Mouse (Mus musculus) forelimb bud, embryonic 11.5 days (tissue): ENCODE results near the gene Cul1.
"Not testable (repeated sequence)": the region's sequence is repeated elsewhere in the genome, so short reads cannot be mapped to it uniquely, and the experiment has no call there.

Source experiments
- DNase-seq: peaks from one replicate; pipeline ENCODE4 v3.0.0-alpha.2; 2012; ENCODE audit warnings: low read depth, low spot score

Gene Cul1

DNA sequence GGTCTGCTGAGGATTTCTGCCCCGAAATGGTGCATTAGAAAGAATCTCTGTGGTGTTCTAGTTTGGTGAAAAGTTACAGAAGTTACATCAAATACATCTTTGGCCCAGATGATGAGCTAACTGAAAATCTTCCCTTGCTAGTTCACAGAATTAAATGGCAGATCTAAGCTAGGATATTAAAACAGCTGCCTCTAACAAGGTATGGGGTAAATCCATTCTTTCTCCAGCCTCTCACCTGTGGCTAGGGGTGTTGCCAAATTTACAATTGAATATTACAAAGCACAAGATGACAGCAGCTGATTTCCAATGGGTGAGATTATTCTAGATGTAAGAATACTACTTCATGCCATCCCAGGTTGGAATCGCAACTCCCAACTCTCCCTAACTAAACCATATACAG lies at the start of gene Cul1:
Gene Cul1 (plus strand): TSS at position 301 of the 400 bp plus-strand sequence.
- DNase-seq: no peak

DNA sequence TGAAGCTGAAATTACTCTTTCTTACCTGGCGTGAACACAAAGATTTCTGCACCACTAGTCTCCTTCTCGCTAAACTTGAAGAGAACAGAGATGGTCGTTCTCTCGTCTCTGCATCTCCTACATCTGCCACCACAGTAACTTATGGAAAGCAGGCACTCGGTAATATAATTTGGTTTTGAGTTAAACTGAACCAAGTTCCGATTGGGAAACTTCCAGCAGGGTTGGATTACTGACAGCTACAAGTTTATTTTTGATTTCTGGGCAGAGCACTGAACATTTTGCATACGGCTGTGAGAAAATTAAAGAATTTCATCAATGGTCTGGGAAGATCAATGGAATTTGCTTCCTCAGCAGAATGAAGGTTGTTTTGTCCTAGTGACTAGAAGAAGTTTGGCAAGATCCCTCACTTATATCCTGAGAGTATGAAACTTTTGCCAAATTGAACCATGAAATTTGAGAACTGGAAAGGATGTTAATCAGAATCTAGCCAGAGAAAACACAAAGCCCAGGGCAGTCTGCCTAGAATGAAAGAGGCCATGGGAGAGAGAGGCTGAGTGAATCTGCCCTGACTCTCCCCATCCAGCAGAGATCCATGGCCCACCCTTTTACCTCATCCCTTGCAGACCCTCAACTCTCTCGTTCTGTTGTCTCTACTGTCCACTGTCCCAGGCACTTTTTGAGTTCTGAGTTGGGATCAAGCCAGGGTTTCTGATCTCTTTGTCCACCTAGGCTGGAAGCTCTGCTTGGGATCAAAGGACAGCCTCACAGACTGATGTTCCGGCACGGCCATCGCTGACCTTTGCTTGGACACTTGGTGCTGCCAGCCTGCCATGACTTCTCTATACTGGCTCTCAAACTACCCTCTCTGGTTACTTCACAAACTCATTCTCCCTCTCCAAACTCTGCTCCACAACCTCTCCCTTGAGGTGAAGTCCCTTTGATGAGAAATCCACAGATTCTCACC lies 48.5 kb upstream of the Cul1 start:
- DNase-seq: no peak

DNA sequence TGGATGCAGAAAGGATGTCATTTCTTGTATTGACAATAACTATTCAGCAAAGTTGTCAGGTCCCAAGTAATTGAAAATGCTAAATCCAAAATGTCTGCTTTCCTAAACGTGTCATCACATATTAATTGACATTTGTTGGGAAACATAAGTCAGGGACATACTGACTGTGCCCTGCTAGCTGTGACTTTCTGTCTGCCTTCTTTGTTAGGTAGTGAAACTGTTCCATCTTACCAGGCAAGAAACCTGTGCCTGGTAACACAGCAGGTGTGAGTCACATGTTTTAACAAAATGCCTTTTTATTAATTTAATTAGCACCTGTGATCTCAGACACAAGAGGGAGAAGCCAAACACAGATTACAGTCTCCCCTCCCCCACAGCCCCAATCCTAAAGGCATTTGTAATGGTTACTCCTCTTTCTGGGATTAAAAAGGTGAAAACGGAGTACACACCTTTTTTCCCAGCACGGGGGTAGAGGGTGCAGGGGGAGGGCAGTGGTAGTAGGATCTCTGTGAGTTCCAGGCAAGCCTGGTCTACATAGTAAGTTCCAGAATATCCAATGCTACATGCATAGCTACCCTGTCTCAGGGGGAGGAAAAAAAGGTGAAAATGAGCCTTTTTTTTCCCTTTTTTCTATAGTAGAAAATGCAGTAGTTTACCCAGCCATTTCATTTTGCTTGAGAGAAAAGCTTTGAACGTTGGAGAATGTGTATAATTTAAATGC lies 40.2 kb upstream of the Cul1 start:
- no peak for DNase-seq

DNA sequence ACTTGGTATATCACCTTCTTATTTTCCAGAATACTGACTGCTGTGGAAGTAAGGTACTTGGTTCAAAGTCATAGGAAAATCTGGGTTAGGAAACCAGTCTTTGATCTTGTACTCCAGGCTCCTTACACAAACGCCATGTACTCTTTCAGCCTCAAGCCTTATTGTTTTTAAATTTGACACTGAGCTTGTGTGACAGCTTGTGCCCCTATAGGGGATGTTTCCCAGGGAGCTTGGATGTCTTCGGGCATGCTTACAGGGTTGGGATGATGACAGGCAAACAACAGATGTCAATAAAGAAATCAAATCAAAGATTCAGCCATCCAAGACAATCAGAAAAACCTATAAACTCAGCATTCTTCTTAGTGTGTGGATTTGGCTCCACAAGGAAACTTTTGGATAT lies 39.5 kb upstream of the Cul1 start:
- no peak for DNase-seq

DNA sequence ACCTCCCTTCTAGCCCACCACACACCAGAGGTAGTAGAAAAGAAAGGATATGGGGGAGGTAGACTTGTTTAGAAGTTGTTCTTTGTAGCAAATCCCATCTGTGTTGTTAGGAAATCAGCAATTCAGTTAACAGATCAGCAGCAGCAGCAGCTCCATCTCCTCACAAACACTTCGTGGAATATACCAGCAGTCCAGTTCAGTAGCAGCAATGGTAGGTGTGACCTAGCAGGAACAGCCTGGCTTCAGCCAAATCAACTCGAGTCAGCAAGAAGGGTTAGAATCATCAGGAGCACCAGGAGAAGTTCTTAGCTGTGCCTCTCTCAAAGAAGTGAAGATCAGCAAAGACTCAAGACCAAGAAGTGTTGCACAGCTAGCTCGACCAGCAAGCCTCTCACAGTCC lies 34.5 kb upstream of the Cul1 start:
- DNase-seq: no peak

- DNase-seq: no peak
These were observed 33.0 kb upstream of the Cul1 start for GRCm38 (mm10) chr6:47420156-47420555.

- no peak for DNase-seq
These were observed 32.0 kb upstream of the Cul1 start for GRCm38 (mm10) chr6:47421221-47421620.

DNA sequence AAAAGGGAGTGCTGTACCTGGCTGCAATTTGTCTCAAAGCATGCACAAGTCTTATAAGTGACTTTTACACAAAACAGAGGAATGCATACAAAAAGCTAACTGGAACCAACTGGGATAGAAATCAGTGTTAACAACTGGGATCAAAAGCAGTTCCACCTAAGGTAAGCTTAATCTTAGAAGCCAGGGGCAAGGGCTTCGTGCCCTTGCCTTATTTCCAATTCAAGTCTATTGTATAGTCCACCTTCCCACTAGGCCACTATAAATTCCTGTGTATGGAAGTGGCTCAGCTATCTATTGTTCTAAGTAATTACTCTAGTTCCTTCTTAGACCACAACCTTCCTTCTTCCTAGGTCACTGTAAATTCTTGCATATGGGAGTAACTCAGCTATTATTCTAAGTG lies 27.1 kb upstream of the Cul1 start:
- DNase-seq: no peak

DNA sequence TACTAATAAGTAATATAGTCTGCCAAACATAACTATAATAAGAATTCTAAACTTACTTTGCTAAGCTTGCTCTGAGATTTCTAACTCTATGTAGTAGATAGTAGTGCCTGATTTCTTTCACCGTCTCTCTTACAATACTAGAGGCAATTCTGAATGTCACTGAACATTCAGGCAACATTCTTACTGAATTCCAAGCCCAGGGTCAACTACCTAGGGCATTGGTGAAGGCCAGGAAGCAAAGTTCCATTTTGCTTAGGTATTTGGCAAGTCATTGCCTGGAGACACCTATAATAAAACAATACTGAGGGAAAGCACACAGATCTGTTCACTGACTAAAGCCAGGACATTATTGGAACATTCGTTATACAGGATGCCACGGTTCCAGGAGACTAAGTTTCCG lies 26.6 kb upstream of the Cul1 start:
- not testable (repeated sequence) for DNase-seq

DNA sequence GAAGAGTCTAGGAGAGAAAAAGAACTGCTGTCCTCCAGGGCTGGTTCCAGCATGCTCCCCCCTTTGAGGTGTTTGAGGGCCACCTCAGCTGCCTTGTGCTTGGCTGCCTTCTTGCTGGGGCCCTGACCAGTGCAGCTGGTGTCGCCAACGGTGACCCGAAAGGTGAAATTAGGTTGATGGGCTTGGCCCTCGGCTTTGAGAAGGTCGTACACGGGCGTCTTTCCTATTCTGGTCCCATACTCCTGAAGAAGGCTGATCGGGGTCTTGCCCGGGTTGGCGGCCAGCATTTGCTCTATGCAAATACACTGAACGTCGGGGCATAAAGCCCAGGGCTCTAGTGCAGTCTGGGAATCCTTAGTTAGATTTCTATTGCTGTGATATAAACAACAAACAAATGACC lies 20.4 kb upstream of the Cul1 start:
- not testable (repeated sequence) for DNase-seq

DNA sequence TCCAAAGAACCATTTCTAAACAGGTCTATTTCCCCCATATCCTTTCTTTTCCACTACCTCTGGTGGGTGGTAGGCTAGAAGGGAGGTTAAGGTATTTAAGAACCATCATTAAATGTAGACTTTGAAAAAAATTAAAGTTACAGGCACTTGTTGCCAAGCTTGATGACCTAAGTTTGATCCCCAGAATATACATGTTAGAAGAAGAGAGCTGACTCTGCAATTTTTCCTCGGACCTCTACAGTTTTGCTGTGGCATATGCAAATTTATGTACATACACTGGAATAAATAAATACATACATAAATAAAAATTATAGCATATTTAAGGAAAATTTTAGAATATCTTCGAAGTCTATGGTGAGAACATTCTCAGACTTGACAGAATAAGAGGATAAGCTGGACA lies 13.1 kb upstream of the Cul1 start:
- DNase-seq: no peak

- DNase-seq: no peak
These were observed 5.5 kb upstream of the Cul1 start for GRCm38 (mm10) chr6:47447658-47448057.

- peak; percentile 74 for DNase-seq
These were observed 428 bp downstream of the Cul1 start for GRCm38 (mm10) chr6:47453522-47454130.

DNA sequence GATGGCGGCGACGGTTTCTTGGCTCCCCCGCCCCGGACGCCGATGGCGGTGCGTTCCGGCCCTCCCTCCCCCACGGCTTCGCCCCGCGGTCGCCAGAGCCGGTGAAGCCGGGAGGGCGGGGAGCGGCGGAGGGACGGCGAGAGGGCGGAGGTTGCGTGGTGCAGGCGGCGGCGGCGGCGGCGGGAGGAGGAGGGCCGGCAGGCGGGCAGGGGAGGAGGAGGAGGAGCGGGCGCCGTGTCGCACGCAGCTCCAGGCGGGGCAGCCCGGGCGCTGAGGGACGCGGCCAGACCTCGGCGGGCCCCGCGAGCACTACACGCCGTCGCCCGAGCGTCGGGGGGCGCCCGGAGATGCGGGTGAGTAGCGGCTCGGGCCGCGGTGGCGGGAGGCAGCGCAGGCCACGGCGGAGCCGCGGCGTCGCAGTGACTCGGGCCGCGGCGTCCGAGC lies 955 bp downstream of the Cul1 start:
- peak; percentile 34 for DNase-seq

DNA sequence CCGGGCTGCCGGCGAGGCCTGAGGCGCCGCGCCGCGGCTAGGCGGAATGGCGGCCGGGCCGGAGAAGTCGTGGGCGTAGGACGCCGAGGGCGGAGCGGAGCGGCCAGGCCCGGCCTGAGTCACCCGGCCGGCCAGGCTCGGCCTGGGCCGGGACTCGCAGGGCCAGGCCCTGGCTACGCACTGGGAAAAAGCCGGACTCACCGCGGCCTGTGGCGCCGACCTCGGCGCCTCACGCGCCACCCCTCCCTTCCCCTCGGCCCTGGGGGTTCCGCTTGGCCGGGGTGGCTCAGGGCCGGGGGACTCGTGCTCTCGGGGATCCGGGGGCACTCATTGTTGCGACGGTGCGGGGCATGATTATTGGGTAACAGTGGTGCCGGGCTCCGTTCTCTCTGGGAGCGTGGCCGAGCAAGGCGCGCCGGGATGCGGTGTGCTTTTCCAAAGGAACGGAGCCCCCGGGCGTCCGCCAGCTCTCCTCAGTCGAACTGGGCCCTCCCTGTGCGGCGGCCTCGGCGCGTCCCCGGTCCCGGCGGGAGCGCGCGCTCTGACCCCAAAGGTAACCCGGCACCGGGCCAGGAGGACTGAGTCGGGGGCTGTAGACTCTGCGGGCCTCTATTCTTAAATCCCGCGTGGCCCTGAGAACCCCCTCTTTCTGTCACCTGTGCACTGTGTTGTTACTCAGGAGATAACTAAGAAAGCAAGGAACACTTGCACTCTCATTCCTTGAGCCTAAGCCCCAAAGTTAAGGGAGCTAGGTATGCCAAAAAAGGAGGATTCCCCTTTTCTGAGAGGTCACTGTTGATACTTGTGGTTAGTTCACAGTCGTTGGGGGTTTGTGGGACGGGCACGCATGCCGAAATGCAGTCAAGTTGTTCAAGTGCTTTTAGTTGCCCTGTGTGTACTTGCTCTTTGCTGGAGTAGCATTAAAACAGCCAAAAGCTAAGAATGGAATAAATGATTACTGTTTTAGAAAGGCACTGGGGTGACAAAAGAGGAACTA lies 1.7 kb downstream of the Cul1 start:
- DNase-seq: peak; percentile 62

DNA sequence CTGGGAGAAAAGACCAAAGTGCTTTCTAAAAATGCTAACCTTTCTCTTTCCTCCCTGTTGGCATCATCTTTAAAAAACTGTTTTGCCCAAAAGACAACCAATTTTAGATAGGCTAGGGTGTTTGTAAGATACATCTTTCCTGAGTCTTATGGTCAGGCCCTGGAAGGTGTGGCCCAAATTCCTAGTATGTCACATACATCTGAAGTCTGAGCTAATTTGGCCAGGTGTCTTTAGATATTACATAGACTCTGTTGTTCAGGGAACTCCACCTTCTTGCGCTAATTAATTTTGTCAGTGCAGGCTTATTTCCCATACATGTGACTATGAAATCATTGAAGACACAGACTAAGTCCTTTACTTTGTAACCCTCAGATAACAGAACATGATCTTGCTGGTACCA lies 2.6 kb downstream of the Cul1 start:
- no peak for DNase-seq

- no peak for DNase-seq
These were observed 3.7 kb downstream of the Cul1 start for GRCm38 (mm10) chr6:47456853-47457252.

- no peak for DNase-seq
These were observed 12.2 kb downstream of the Cul1 start for GRCm38 (mm10) chr6:47465400-47465799.

- DNase-seq: no peak
These were observed 13.3 kb downstream of the Cul1 start for GRCm38 (mm10) chr6:47466488-47466887.

GRCm38 (mm10) chr6:47467058-47467457 lies 13.9 kb downstream of the Cul1 start:
- DNase-seq: no peak

DNA sequence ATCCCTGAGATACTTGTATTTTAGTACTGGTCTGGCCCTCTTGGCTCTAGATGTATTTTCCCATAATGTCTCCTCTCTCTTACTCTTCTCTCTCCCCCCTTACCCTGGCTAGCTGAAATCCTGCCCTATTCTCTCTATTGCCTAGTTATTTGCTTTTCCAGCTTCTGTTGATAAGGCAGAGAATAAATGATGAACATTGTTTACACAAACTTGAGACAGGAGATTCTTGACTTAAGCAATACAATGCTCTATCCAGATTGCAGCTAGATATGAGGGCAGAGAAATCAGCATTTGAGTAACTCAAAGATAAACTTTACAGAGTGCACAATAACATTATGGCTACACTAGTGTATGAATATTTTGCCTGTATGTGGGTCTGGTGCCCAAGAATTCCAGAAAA lies 16.6 kb downstream of the Cul1 start:
- DNase-seq: no peak
